Mouse (Mus musculus) hindlimb bud, embryonic 11.5 days (tissue): ENCODE measurements around the gene L3mbtl4.

Experiments
- DNase-seq: peaks from one replicate; pipeline ENCODE4 v3.0.0-alpha.2; 2012; ENCODE audit warnings: low read depth, low spot score; ENCODE audit errors: extremely low spot score

Gene L3mbtl4

DNA sequence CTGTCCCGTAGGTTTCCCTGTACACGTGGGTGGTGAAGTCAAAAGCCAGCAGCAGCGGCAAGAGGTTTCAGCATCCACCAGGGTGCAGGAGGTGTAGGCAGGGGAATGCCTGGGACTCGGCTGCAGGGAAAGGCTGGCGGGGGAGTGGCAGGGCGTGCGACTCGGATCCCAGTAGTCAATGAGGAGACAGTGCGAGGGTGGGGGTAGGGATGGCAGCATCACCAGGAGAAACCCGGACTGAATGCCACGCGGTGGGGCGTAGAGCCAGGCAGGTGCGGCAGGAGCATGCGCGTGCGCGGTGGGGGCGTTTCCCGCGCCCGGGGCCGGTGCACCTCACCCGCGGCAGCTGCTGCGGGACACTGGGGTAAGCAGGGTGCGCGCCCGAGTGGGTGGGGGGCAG, at the start of gene L3mbtl4:
Gene L3mbtl4, plus strand, starts transcription at position 271 of the 400 bp plus-strand sequence.
- no peak for DNase-seq

DNA sequence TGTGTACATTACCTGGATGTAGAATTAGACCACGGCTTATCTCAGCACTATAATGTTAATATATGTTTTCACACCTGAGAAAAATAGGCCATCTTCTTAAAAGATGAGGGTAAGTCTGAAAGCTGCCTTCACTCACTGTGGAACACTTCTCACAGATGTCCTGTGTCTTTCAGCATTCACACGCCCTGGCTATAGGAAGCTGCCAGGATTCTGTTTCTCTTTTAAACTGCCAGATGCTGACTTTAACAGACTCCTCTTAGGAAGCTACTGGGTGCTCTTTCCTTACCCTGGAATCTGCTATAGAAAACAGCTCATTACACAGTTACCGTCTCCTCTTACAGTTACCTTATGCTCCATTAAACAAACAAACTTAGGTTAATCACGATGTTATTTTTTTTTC, 43.1 kb upstream of the L3mbtl4 start:
- DNase-seq, result no peak

DNA sequence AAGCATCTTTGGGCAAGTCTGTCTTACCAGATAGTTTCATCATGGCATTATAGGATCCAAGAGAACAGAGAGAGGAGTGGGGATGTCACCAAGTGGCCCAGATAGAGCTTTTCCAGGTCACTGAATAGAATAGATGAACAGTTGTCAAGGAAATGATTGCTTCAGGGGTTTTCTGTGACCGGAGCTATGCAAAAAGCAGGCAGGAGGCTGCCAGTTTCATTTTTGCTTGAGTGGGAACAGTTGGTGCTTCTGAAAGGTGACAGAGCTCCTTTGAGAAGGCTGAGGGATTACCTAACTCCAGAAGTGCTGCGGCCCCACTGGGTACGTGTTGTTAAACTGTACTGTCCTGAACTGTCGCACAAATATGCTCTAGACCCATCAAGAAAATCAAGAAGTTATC, 38.2 kb upstream of the L3mbtl4 start:
- DNase-seq, result no peak

DNA sequence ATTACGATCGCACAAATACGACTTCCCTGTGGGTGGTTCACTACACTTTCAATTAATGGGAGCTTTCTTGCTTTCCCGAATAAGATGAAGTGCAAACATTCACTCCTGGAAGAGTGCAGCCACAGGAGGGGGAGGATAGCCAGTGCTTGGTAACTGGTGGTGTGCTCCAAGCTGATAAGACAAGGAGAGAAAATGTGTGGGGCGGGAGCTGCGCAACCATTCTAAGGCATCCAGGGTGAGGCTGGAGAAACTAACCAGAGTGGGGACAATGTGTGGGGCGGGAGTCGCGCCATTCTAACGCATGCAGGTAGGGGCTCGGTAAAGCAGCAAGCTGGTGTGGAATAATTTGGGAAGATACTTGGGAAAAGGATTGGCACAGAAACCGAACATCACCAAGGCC, 36.6 kb upstream of the L3mbtl4 start:
- DNase-seq, result no peak

DNA sequence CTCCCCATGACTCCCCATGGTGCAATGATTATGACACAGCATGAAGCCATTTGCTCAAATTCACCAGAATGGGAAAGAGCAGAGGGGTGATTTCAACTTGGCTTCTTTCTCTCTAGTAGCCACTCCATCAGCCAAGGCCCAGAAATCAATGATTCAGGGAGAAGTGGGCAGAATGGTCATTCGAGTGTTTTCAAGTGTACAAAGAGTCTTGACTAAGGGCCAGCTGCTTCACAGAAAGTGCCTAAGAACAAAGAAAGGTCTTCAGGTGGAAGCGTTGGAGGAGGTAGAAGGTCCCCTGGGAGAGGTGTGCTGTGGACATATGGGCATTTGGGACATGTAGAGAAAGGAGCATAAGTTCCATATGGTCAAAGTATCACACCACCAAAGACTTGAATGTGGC, 33.4 kb upstream of the L3mbtl4 start:
- no peak for DNase-seq

DNA sequence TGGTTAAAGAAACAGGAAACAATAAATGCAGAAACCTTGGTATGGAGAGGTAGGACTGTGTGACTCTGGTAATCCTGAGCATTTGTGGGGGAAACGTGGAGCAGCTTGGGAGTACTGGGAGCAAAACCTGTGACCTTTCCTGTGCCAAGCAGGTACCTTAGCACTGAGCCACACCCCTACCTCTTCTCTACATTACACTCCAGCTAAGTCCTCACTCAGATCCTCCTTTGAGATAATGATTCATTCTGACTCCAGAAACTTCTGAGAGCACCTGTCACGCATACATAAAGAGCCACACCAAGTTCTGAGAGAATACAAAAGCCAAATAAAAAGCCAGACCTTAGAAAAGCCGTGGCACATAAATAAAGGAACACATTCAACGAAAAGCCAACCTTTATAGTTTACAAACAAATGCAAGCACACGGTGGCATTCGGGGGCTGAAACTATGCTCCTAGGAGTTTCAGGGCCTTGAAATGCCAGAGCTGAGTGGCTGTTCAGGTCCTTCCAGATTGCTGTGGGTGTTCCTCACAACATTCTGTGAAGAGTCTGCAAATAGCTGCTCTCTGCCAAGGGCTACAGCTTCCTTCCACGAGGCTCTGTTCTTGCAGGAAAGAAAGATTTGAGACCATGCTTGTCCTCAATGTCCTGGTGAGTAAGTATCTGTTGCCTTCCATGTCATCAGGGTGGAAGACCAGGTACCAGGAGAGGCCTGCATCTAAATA, 8.6 kb upstream of the L3mbtl4 start:
- DNase-seq, result no peak

DNA sequence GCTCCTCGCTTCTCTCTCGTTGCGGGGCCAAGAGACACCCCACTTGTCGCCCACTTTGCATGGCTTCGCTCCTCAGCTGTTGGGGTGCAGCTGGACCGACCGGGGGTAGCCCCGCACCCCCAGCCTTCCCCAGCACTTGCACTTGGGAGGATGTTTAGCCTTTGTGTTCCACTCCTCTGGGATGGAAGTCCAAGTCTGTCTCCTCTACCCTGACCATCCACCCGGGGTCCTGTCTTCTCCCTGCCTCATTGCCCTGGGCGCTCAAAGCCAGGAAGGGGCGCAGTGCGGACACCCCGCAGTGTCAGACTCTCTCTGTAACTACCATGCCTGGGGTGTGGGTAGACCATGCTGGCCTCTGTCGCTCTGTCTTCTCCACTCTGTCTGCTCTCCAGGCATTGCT, 357 bp downstream of the L3mbtl4 start:
- no peak for DNase-seq

DNA sequence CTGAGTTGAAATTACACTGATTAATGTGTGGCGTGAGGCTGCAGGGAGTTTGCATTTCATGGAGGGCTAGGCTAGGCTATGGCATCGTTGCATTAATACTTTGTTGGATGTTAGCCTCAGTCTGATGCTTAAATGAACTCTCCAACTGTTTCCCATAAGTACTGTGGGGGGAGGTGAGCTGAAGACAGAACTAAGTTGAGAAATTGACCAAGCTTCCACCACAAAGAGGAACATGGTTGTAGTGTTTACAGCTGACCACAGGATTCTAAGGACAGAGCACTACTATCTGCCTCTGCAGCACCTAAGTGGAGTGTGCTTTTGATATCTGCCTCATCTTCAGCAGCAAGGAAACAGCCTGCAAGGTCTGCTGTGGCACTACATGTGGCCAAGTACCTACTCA, 1.5 kb downstream of the L3mbtl4 start:
- DNase-seq, result no peak

DNA sequence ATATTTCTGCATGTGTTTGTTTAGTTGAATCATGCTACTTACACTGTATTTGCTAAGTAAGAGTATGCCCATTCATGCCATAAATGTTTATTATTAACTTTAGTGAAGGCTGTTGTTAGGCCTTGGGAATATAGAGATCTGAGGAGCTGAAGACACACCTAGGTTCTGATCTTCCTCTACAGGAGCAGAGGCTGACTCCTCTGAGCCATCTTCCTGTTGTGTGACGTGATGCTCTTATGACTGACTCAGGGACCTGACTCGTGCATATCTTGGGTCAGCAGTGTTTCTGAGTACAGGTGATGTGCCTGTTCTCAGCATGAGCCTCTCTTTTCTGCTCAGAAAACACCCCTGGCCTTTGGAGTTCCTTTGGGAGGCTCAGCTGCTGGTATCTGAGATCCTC, 7.3 kb downstream of the L3mbtl4 start:
- DNase-seq, result no peak

DNA sequence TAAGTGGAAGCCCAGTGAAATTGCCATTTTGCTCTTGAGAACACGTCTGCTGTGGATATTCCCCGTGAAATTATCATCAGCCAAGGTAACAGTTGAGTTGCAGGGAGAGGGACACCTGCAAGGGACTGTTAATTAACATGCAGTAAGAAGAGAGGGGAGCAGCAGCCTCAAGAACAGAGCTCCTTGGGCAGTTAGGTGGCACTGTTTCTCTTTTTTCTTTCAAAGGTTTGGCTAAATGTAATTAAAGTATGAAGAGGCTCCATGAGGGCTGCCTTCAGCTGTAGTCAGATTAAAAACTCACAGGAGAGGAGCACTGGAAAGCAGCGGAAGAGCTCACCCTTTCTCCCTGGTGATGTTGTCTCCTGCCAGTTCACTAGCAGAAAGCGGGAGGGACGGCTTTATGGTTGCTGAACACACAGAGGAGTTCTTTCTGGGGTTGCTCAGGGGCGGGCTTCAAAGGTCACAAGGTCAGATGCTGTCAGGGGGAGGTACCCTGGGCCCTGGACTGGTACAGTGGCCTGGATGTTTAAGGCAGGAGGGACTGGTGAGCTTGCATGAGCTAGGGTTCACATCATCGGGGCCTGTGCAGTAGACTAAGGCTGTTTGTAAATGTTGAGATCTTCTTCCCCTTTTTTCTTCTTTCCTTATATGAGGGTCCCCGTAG, 11.7 kb downstream of the L3mbtl4 start:
- DNase-seq, result no peak

DNA sequence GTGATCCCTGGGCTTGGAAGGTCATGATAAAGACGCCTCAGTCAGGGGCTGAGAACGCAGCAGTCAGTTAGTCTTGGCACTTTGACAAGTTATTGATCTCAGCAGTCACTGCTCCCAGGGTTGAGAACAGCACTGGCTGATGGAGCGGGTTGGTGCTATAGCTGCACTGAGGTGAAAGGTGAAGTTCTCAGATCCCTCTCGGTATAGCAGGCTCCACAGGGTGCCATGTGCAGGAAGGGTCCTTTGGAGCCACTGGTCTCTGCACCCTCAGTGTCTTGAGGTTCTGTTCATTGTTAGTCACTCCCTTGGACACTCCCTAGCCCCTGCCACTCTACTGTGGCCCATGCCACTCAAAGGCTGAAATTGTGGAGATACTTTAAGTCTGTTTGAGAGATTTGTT, 14.5 kb downstream of the L3mbtl4 start:
- no peak for DNase-seq

DNA sequence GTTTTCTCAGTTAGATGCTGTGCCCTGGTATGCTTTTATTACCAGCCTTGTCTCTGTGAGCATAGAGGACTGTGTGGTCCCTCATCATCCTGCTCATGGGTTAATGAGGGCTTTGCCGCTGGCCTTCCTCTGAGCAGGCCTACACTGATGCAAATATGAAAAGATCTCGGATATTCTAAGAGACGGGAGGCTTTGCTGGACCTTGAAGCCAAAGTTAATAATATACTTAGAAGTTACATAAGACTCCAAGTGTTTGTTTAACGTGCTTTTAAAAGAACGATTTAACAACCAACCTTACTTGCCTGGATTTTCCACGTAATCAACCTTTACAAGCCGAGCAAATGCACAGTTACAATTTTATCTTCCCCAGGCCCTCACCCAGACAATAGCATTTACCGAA, 15.1 kb downstream of the L3mbtl4 start:
- no peak for DNase-seq

DNA sequence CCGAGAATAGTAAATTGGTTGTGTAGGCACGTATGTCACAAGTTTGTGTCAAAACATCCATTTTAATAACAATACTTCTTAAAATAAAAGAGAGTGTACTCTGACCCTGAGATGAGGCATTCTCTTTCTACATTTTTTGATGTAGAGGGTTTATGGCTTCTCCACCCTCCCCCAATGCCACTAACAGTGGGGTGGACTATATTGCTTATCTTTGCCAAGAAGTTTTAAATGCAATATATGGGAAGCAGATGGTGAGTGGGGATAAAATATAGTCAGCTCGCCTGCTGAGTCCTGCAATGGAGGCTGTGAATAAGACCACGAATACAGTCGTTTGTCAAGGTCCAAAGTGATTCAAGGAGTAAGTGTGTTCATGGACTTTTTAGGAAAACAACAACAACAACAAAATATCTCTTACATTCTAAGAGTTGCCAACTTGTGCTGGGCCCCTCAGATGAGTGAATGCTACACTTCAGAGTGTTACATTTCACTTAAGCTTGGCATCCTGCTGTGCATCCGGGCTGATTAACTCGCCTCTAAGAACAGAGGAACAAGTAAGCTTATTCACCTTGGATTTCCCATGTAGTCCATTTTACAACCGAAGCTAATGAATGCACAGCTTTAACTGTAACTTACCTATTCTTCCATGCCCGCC, 18.2 kb downstream of the L3mbtl4 start:
- peak; percentile 33 for DNase-seq

DNA sequence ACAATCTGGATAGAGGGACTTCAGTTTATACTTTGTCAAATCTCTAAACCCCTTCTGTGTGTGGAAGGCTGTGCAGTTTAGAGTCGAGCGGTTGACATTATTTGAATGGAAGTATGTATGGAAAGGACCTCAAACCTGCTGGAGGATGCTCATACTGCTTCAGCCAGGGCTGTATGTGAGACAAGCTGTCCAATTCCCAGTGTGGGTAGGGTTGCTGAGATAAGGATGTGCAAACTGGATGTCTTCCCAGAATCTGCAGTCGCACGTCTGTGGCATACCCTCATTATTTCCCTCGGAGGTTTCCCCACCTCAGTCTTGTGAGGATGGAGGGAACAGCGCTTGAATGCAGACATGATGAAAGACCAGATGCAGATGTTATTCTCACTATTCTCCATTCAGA, 34.8 kb downstream of the L3mbtl4 start:
- DNase-seq, result no peak

DNA sequence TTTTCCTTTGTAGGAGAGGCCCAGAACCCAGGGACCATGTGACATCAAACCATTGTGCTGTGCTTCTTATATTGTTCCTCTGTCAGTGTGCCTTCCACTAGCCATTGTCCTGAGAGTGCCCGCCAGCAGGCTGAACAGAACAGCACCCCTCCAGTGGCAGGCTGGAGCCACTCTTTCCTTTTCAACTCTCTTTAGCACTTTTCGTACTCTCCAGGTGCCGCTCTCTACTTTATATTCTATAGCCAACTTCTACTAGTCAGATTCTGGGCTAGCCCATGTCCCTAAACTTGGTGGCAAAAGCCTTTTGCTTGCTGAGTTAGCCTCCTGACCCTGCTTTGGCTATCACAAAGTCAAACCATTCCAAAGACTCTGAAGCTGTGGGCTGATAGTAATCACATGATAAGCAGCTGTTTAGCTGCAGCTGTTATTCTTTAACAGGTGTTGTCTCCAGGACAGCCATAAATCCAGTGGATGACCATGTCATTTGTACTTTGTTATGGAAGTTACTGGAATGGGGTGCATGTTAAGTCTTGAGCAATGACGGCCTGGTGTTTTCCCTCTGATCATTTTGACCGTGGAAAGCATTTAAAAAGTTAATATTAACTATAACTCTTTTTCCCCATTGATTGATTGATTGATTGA, 38.8 kb downstream of the L3mbtl4 start:
- DNase-seq, result no peak

DNA sequence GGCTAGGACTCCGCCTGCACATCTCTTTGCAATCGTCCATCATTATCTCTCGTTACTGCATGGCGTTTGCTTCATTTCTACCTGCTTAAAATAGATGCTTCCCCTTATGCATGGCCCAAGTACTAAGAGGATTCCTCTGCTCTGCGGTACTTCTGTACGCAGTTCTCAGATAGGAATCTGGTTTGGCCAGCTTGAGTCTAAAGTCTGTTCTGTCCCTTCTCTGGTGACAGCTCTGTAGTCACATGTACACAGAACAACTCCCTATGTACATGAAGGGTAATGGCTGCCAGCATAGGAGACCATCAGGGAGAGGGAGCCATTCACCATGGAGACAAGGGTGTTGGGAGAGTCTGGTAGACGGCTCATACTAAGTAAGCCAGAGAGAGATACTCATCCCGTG, 47.3 kb downstream of the L3mbtl4 start:
- no peak for DNase-seq

DNA sequence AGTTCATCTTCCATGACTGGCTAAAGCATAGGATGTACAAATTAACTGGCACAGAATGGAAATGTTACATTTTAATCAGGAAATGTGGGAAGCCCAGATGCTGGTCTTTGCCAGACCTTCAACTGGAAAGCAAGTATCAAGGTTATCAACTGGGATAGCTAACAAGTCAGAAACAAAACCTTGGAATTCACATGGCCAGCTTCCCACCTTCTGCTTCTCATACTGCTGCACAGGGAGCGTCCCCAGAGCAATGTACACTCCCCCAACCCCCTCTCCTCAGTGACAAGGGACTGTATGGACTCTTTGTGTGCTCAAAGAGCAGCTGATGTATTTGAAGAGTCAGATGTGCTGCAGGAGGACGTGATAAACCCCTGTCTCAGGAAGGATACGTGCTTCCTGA, 49.0 kb downstream of the L3mbtl4 start:
- DNase-seq, result no peak

DNA sequence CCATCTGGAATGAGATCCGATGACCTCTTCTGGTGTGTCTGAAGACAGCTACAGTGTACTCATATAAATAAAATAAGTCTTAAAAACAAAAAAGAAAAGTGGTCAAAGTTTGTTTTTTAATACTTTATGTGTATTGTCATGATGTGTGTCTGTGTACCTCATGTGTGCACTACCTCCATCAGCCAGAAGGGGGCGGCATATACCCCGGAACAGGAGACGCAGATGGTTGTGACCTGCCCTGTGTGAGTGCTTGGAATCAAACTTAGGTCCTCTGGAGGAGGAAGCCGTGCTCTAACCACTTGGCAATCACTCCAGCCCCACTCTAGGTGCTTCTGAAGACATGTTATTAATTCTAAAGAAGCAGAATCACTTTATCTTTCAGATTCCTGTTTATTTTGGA, 58.6 kb downstream of the L3mbtl4 start:
- no peak for DNase-seq

DNA sequence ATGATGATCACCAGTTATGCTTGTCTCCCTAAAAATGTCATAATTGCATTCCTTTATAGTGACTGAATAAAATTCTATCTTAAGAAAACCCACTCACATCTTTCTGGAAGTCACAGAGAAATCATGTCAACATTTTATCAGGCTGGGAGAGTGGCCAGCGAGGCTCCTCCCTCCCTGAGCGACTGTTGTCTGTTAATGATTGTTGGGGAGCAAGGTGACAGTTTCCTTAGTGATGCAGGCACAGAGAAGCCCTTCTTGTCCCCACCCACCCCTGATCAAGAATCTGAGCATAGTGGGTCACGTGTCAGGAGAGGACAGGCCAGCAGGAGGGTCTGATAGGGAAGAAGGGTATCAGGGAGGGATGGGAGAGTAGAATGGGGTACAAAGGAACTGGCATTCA, 59.8 kb downstream of the L3mbtl4 start:
- DNase-seq, result no peak

DNA sequence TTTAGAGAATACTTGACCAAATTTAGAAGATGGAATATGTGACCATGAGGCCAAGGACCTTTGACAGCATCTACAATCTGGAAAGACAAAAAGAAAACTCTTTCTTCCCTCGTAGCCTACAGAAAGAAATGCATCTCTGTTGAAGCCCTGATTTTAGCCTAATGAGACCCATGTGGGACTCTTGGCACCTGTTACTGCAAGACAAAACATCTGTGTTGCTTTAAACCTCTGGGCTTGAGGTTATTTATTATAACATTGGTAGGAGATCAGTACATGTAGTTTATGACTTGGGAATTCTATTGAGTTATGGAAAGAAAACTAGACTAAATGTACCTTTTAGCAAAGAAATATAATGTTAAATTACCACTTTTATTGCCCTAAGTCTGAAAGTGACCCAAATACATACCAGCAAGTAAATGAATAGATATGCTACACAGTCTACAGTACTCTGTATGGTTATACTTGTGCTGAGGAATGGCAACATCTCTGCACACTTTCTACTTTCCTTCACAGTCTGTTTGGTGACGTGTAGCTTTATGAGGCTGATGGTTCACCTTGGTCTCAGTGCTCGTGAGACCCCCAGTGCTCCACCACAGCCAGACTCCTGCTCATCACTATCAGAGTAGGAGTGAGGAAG, 65.4 kb downstream of the L3mbtl4 start:
- DNase-seq, result no peak

DNA sequence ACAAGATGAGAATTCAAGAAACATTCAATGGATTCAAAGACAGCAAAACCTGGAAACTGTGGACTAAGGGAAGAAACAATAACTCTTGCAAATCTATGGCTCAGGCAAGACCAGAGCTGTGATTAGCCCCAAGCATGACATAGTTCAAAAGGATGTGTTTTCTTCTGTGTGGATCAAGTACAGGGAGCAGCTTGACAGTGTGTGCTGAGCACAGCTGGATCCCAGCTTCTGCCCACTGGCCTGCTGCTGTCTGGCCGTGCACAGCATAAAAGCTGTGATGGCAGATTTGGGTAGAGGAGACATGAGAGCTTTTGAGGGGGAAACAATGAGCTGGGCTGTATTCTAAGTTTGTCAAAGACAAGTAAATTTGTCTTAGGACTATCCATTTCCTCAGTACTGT, 84.1 kb downstream of the L3mbtl4 start:
- no peak for DNase-seq
